Comparison of ENCODE assay signal across 11 mouse cellular contexts in genomic region chr3:19978474-19978873, GRCm38 (mm10). TPM values are rescaled to one million over a fixed set of nuclear protein-coding genes. Genes with fewer than 3 reads are reported as not detected.
DNase-seq lines count a peak whose midpoint lies in the region; ATAC-seq and TF ChIP-seq lines count a peak whose summit lies in the region.
"Had no signal": no experiment of that assay in that cellular context is flagged by ENCODE, and none has a peak within 500 bp of the region (broad histone marks: within the 10 kb centered on the region; RNA-seq: fewer than 3 reads in every experiment).

No protein-coding gene starts in this region.

- H3K27ac ChIP-seq in kidney, embryonic 14.5 days (ENCODE audit: low read depth, low read length) = no peak overlapping the region
- H3K27ac ChIP-seq in brown adipose tissue, adult 24 weeks (replicated peaks; ENCODE audit: low read depth, low read length) = peak overlapping the region; percentile 70
- H3K27ac ChIP-seq in limb, embryonic 13.5 days = no peak overlapping the region
- H3K27ac ChIP-seq in layer of hippocampus, adult 2 months = no peak overlapping the region
- H3K27ac ChIP-seq in midbrain, embryonic 11.5 days (ENCODE audit: low read depth, low read length) = no peak overlapping the region

- ATAC-seq in kidney, embryonic 14.5 days (ENCODE audit: low FRiP score, low TSS enrichment) = no peak
- peak; percentile 36; the same call in 1 of the 2 replicates for ATAC-seq in limb, embryonic 13.5 days (ENCODE audit: low FRiP score, low read depth)
- no peak for ATAC-seq in midbrain, embryonic 11.5 days (ENCODE audit: low FRiP score)

- no peak overlapping the region for H3K4me2 ChIP-seq in kidney, embryonic 14.5 days (replicated peaks; ENCODE audit: low read depth, low read length)
- no peak overlapping the region for H3K4me2 ChIP-seq in limb, embryonic 13.5 days (replicated peaks)
- no peak overlapping the region for H3K4me2 ChIP-seq in midbrain, embryonic 11.5 days

- no peaks in the 10 kb centered on the region for H3K36me3 ChIP-seq in kidney, embryonic 14.5 days (ENCODE audit: control insufficient read depth, insufficient read depth, low read length)
- no peaks in the 10 kb centered on the region for H3K36me3 ChIP-seq in limb, embryonic 13.5 days
- H3K36me3 ChIP-seq in midbrain, embryonic 11.5 days (ENCODE audit: control insufficient read depth, insufficient read depth, low read length) = no peaks in the 10 kb centered on the region

- TF ChIP-seq CTCF in layer of hippocampus, adult 2 months (conservative IDR thresholded peaks at IDR 0.05) = no peak

- no peaks in the 10 kb centered on the region for H3K9me3 ChIP-seq in kidney, embryonic 14.5 days (ENCODE audit: control insufficient read depth, low read length)
- H3K9me3 ChIP-seq in limb, embryonic 13.5 days = no peaks in the 10 kb centered on the region
- H3K9me3 ChIP-seq in midbrain, embryonic 11.5 days (ENCODE audit: control insufficient read depth, low read length) = no peaks in the 10 kb centered on the region

- H3K4me1 ChIP-seq in kidney, embryonic 14.5 days (ENCODE audit: control insufficient read depth, insufficient read depth, low read length) = no peaks in the 10 kb centered on the region
- H3K4me1 ChIP-seq in brown adipose tissue, adult 24 weeks (ENCODE audit: control insufficient read depth, insufficient read depth, insufficient read length, low read length) = peaks cover 3% of the 10 kb centered on the region; the same call in 1 of the 2 replicates
- H3K4me1 ChIP-seq in limb, embryonic 13.5 days = no peaks in the 10 kb centered on the region
- no peaks in the 10 kb centered on the region for H3K4me1 ChIP-seq in midbrain, embryonic 11.5 days (ENCODE audit: control insufficient read depth, insufficient read depth, low read length)

- DNase-seq in kidney, adult 18-20 months = peak; percentile 56
- DNase-seq in heart, adult 9 months (ENCODE audit: low spot score in 2 of 2) = peak; percentile 73 to 78
- DNase-seq in layer of hippocampus, adult 2 months (ENCODE audit: low spot score in 2 of 2) = no peak
- no peak for DNase-seq in midbrain, embryonic 11.5 days (ENCODE audit: low spot score, missing footprints)
- no peak for DNase-seq in right cerebral cortex, postnatal 25 days
- DNase-seq: cerebellum, adult 11 months; midbrain, embryonic 14.5 days; thymus, postnatal 4 days had no signal

- WGBS in kidney, embryonic 14.5 days = 30% methylated on average over 4 of the region's 4 CpGs
- 40% methylated on average over 4 of the region's 4 CpGs for WGBS in limb, embryonic 13.5 days
- WGBS in midbrain, embryonic 11.5 days = 57% methylated on average over 4 of the region's 4 CpGs

- no peak overlapping the region for H3K9ac ChIP-seq in kidney, embryonic 14.5 days (ENCODE audit: low read depth, low read length)
- no peak overlapping the region for H3K9ac ChIP-seq in limb, embryonic 13.5 days
- no peak overlapping the region for H3K9ac ChIP-seq in midbrain, embryonic 11.5 days (ENCODE audit: low read length)

- H3K4me3 ChIP-seq in kidney, embryonic 14.5 days (ENCODE audit: low read length) = no peak overlapping the region
- no peak overlapping the region for H3K4me3 ChIP-seq in brown adipose tissue, adult 24 weeks (ENCODE audit: insufficient read depth, low read depth, low read length)
- no peak overlapping the region for H3K4me3 ChIP-seq in limb, embryonic 13.5 days
- H3K4me3 ChIP-seq in layer of hippocampus, adult 2 months = no peak overlapping the region
- no peak overlapping the region for H3K4me3 ChIP-seq in midbrain, embryonic 11.5 days (ENCODE audit: low read depth, low read length)

- H3K27me3 ChIP-seq in kidney, embryonic 14.5 days (ENCODE audit: control insufficient read depth, insufficient read depth, low read length) = no peaks in the 10 kb centered on the region
- no peaks in the 10 kb centered on the region for H3K27me3 ChIP-seq in limb, embryonic 13.5 days
- H3K27me3 ChIP-seq in midbrain, embryonic 11.5 days (ENCODE audit: control insufficient read depth, insufficient read depth, low read length) = no peaks in the 10 kb centered on the region

RNA-seq across cellular contexts. Expression of gene Cp, which starts 21.6 kb away (rescaled TPM):
- 0.10 and 0.47 TPM in 2 replicates for polyA plus RNA-seq in kidney, embryonic 14.5 days (2014; fragmentation: Nextera tagmentation; extraction: Ambion mirVana)
- polyA plus RNA-seq in brown adipose tissue, adult 24 weeks (2012; ENCODE audit: insufficient read depth, insufficient read length, missing spikeins) = 25.5 and 33.9 TPM in 2 replicates
- polyA plus RNA-seq in limb, embryonic 13.5 days (2015; fragmentation: Nextera tagmentation; extraction: Ambion mirVana) = 0.39 and 0.75 TPM in 2 replicates
- 10 to 100 TPM in 1 of 2 experiments, 1 to 10 TPM in 1; 7.7 to 10.9 TPM for total RNA-seq in layer of hippocampus, adult 2 months (2021)
- 8.1 and 8.4 TPM in 2 replicates for polyA plus RNA-seq in midbrain, embryonic 11.5 days (2014; fragmentation: Nextera tagmentation; extraction: Ambion mirVana)

RNA-seq across cellular contexts. Expression of gene Hps3, which starts 56.6 kb away (rescaled TPM):
- polyA plus RNA-seq in kidney, embryonic 14.5 days (2014; fragmentation: Nextera tagmentation; extraction: Ambion mirVana) = 7.1 and 12.5 TPM in 2 replicates
- 7.9 and 8.4 TPM in 2 replicates for polyA plus RNA-seq in brown adipose tissue, adult 24 weeks (2012; ENCODE audit: insufficient read depth, insufficient read length, missing spikeins)
- 9.5 and 10.0 TPM in 2 replicates for polyA plus RNA-seq in limb, embryonic 13.5 days (2015; fragmentation: Nextera tagmentation; extraction: Ambion mirVana)
- total RNA-seq in layer of hippocampus, adult 2 months (2021) = 10 to 100 TPM; 19.0 to 22.3 TPM
- 12.1 TPM in 2 replicates for polyA plus RNA-seq in midbrain, embryonic 11.5 days (2014; fragmentation: Nextera tagmentation; extraction: Ambion mirVana)

Comparison
In these comparisons a context has a peak if more than half of its experiments do, and no peak if none do; other contexts are left out.
1. DNase-seq: peak in kidney, adult 18-20 months (single experiment) and heart, adult 9 months (2 of 2); none in layer of hippocampus, adult 2 months (0 of 2), midbrain, embryonic 11.5 days (single experiment) and right cerebral cortex, postnatal 25 days (single experiment).